Mouse (Mus musculus) left cerebral cortex, postnatal 4 days (tissue): ENCODE data around the gene Cbr3. TPM values are rescaled to one million over a fixed set of nuclear protein-coding genes. Genes with fewer than 3 reads are reported as not detected.
A peak's percentile ranks its signal among the peaks of the same experiment; 100 is the strongest.

Experiments used
- DNase-seq: peaks from one replicate; pipeline ENCODE4 v3.0.0-alpha.2; 2022
- intact Hi-C: fragments of 180-260 bp; cut with DNase I; formaldehyde crosslinking; loops from one replicate; pipeline ENCODE4 v1.15.1; 2025
- total RNA-seq, 2 experiments: library from RNA; stranded (reverse); gene quantifications; 2 replicates each; pipeline ENCODE4 v1.2.3; 2021

The Cbr3 gene
- total RNA-seq, 2 experiments from 2014 or later = 7.3 to 8.1 TPM

GRCm38 (mm10) chr16:93710924-93711323 is 27.9 kb downstream of the Cbr3 start:
- intact Hi-C loops = no loop called here
- DNase-seq = peak; percentile 75

GRCm38 (mm10) chr16:93711411-93712188 is 28.6 kb downstream of the Cbr3 start, which contains the start of gene Dop1b:
Dop1b (plus strand) TSS chr16:93711904.
- intact Hi-C loops = no loop called here
- peak; percentile 100 for DNase-seq

- DNase-seq = no peak
- intact Hi-C loops = no loop called here
Observed at GRCm38 (mm10) chr16:93712189-93712885, 29.3 kb downstream of the Cbr3 start.

GRCm38 (mm10) chr16:93712966-93713365 is 30.0 kb downstream of the Cbr3 start:
- intact Hi-C loops = no loop called here
- no peak for DNase-seq

GRCm38 (mm10) chr16:93714426-93714825 is 31.4 kb downstream of the Cbr3 start:
- intact Hi-C loops = no loop called here

GRCm38 (mm10) chr16:93715826-93716225 is 32.8 kb downstream of the Cbr3 start:
- intact Hi-C loops = no loop called here

More at GRCm38 (mm10) chr16:93714426-93714825, 31.4 kb downstream of the Cbr3 start:
- no peak for DNase-seq

DNA sequence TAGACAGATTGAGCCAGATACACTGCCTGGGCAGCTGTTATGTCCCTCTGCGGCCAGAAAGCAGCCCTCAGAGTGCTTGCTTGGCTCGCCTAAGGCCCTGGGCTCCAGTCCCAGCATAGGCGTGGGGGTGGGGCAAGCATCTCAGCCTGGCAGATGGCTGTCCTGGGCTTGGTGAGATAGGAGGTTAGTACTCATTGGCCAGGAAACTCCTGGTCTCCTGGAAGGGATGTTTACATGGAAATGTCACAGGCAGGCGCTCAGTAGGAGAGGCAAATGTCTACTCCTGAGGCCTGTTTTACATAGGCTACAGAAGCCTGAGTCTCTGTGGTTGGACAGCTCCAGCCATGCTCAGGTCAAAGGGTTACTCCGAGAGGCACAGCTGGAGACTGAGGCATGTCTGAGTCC is 34.3 kb downstream of the Cbr3 start:
- intact Hi-C loops = no loop called here

More at GRCm38 (mm10) chr16:93715826-93716225, 32.8 kb downstream of the Cbr3 start:
- no peak for DNase-seq

DNA sequence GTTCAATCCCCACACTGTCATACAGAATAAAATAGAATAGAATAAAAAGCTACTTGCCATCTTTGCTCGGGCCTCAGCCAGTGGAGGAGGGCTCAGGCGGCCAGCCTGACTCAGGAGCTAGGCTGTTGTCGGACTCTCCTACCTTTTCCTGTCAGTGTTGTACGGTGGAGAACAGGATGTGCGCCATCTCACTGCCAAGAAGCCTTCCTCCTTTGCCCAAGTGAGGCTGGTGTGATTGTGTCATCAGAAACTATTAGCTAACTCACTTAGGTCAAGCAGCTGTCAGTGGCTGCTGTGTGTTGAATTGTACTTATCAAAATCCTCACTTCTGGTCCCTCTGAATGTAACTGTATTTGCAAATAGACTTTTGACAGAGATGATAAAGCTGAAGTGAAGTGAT is 38.8 kb downstream of the Cbr3 start:
- no peak for DNase-seq
- intact Hi-C loops = no loop called here

More for the DNA sequence above, 34.3 kb downstream of the Cbr3 start:
- peak; percentile 95 for DNase-seq

DNA sequence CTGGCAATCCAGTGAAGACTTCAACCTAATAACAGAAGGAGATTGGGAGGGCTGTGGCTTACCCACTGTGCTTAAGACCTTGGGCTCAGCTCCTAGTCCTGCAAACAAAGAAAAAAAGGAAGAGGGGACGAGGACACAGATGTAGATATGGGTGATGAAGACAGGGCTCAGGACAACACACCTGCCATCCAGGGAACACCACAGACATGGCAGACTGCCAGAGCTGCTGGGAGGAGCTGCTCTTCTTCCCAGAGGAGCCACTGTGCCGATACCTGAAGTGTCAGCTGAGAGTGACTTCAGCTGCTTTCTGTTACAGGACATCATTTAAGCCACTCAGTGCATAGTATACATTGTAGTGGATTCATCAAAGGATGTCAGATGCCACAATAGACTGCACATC is 39.5 kb downstream of the Cbr3 start:
- no peak for DNase-seq
- intact Hi-C loops = no loop called here

- no peak for DNase-seq
- intact Hi-C loops = no loop called here
Observed at GRCm38 (mm10) chr16:93725417-93726144, 42.6 kb downstream of the Cbr3 start.

- no peak for DNase-seq
- intact Hi-C loops = no loop called here
Observed at GRCm38 (mm10) chr16:93726186-93726585, 43.2 kb downstream of the Cbr3 start.

GRCm38 (mm10) chr16:93728676-93729075 is 45.7 kb downstream of the Cbr3 start:
- no peak for DNase-seq
- intact Hi-C loops = no loop called here

DNA sequence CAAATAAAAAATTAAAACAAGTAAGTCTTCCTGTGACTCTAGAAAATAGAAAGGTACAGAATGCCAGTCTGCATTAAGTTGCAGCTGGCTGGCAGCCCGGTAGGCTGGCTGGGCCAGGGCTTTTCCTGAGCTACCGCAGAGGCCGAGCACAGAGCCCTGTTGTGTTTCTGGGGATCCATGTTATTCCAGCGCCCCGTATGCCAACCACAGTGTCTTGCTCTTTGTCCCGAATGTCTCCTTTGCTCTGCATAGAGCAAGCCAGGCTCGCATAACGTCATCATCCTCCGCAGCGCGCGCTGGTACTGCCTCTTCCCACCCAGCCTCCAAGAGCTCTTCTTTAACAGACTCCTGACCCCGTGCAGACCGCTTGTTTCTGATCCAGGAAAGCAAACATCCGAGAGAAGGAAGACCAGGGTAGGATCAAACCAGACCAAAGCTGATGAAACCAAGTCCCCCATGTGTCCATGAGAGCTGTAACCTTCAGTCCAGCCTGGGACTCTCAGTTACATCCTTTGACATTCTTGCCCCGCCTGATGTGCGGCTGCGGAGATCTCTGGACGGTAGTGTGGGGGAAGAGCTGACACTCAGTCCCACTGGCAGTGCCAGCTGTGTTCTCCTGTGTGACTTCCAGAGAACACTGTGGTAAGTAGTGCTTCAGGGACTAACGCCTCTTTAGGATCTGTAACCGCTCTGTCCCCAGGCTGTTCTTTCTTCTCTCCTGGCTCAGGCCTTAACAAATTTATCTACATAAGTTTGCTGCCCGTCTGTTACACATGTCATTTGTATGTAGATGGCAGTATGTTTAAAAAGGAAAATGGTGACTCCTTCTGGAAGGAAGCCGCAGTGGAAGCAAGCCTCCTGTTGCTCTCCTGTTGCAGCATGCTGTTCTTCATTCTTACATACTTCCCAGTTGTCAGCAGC is 47.0 kb downstream of the Cbr3 start:
- intact Hi-C loops = no loop called here
- peak; percentile 55 for DNase-seq

- no peak for DNase-seq
- intact Hi-C loops = no loop called here
Observed at GRCm38 (mm10) chr16:93731310-93731709, 48.3 kb downstream of the Cbr3 start.

GRCm38 (mm10) chr16:93732875-93733569 is 50.0 kb downstream of the Cbr3 start:
- intact Hi-C loops = no loop called here
- DNase-seq = no peak

DNA sequence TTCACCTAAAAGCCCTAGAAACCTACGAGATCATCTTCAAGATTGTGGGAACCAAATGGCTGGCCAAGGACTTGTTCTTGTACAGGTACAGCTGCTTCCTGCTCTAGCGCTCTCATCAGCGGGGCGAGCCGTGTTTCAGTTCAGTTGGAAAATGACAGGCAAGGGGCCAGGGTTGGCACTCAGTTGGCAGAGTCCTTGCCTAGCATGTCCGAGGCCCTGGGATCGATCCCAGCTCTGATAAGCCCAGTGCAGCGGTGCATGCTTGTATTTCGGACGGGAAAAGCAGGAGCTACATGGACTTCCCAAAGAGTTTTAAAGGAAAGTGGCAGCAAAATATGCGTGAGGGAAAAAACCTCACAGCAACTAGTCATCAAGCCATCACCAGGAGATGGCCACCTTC is 56.2 kb downstream of the Cbr3 start:
- peak; percentile 22 for DNase-seq
- intact Hi-C loops = no loop called here
